In genomic region chr1:93207536-93208064, GRCm38 (mm10) we compare ENCODE assay signal across 18 mouse cellular contexts. TPM values are rescaled to one million over a fixed set of nuclear protein-coding genes. Genes with fewer than 3 reads are reported as not detected.
DNase-seq lines count a peak whose midpoint lies in the region; ATAC-seq lines count a peak whose summit lies in the region.
"Had no signal": no experiment of that assay in that cellular context is flagged by ENCODE, and none has a peak within 500 bp of the region (broad histone marks: within the 10 kb centered on the region; RNA-seq: fewer than 3 reads in every experiment).

No protein-coding gene starts in this region.

- 91% methylated on average over 4 of the region's 4 CpGs for WGBS in neural tube, embryonic 15.5 days

- H3K4me3 ChIP-seq in neural tube, embryonic 15.5 days (replicated peaks): no peak overlapping the region
- H3K4me3 ChIP-seq: heart, embryonic 12.5 days; hindbrain, embryonic 13.5 days had no signal

- peak; percentile 50 for ATAC-seq in frontal cortex, adult (ENCODE audit: low TSS enrichment)
- no peak for ATAC-seq in neural tube, embryonic 15.5 days (ENCODE audit: low FRiP score)

- DNase-seq in frontal cortex, postnatal 25 days (ENCODE audit: low spot score in 2 of 2): no peak
- DNase-seq in left cerebral cortex, postnatal 14 days (ENCODE audit: low spot score in 2 of 2): peak; percentile 15 to 20
- DNase-seq in left cerebral cortex, postnatal 4 days: no peak
- DNase-seq in NIH3T3 (ENCODE audit: low read depth): peak; percentile 77
- DNase-seq in layer of hippocampus, postnatal 14 days (ENCODE audit: low spot score in 2 of 2): peak; percentile 12 to 52
- no peak for DNase-seq in thymus, postnatal 0 days (ENCODE audit: low spot score)
- DNase-seq: B cell, adult 2 months; lung, postnatal 4 days; thymus, postnatal 14 days had no signal

- intact Hi-C loops in left cerebral cortex, postnatal 14 days (cut with DNase I): no loop called here
- intact Hi-C loops in left cerebral cortex, postnatal 4 days (cut with DNase I): no loop called here

- H3K27me3 ChIP-seq in neural tube, embryonic 15.5 days (replicated peaks): no peaks in the 10 kb centered on the region
- H3K27me3 ChIP-seq: hindbrain, embryonic 13.5 days had no signal

- H3K27ac ChIP-seq in neural tube, embryonic 15.5 days (replicated peaks): no peak overlapping the region
- H3K27ac ChIP-seq: hindbrain, embryonic 13.5 days; kidney, postnatal 0 days had no signal

- H3K9ac ChIP-seq in neural tube, embryonic 15.5 days (replicated peaks): no peak overlapping the region
- H3K9ac ChIP-seq: heart, embryonic 12.5 days; hindbrain, embryonic 13.5 days had no signal

- peaks cover 31% of the 10 kb centered on the region for H3K4me1 ChIP-seq in neural tube, embryonic 15.5 days

- no peaks in the 10 kb centered on the region for H3K9me3 ChIP-seq in neural tube, embryonic 15.5 days (replicated peaks)
- H3K9me3 ChIP-seq: heart, embryonic 12.5 days; hindbrain, embryonic 13.5 days had no signal

- H3K36me3 ChIP-seq in neural tube, embryonic 15.5 days: no peaks in the 10 kb centered on the region
- H3K36me3 ChIP-seq: heart, embryonic 12.5 days; hindbrain, embryonic 13.5 days had no signal

- H3K4me2 ChIP-seq in neural tube, embryonic 15.5 days: no peak overlapping the region
- H3K4me2 ChIP-seq: heart, embryonic 12.5 days; hindbrain, embryonic 13.5 days had no signal

RNA-seq across cellular contexts. Expression of gene Sned1, which starts 28.0 kb away (rescaled TPM):
- total RNA-seq in left cerebral cortex, postnatal 14 days (2021): 1 to 10 TPM; 7.7 to 8.2 TPM
- 1 to 10 TPM; 8.4 to 8.6 TPM for total RNA-seq in left cerebral cortex, postnatal 4 days (2021)
- 1 to 10 TPM; 5.7 to 8.5 TPM for total RNA-seq in layer of hippocampus, postnatal 14 days (2021)
- polyA plus RNA-seq in thymus, postnatal 0 days (2015; fragmentation: Nextera tagmentation; extraction: Ambion mirVana): 0.57 and 0.78 TPM in 2 replicates
- polyA plus RNA-seq in neural tube, embryonic 15.5 days (2015; fragmentation: Nextera tagmentation; extraction: Ambion mirVana): 7.5 and 8.0 TPM in 2 replicates

RNA-seq across cellular contexts. Expression of gene Crocc2, which starts 39.1 kb away (rescaled TPM):
- under 1 TPM; 0.07 to 0.19 TPM for total RNA-seq in left cerebral cortex, postnatal 14 days (2021)
- total RNA-seq in left cerebral cortex, postnatal 4 days (2021): under 1 TPM; 0.91 to 0.94 TPM
- total RNA-seq in layer of hippocampus, postnatal 14 days (2021): 1 to 10 TPM in 1 of 2 experiments, under 1 TPM in 1; 0.31 to 1.0 TPM
- polyA plus RNA-seq in thymus, postnatal 0 days (2015; fragmentation: Nextera tagmentation; extraction: Ambion mirVana): 0.08 and 0.10 TPM in 2 replicates
- polyA plus RNA-seq in neural tube, embryonic 15.5 days (2015; fragmentation: Nextera tagmentation; extraction: Ambion mirVana): 0.23 and 0.32 TPM in 2 replicates
- total RNA-seq: MEL; monocyte, adult 5-6 weeks had no signal

RNA-seq across cellular contexts. Expression of gene 2310007B03Rik, which starts 46.9 kb away (rescaled TPM):
- not detected for total RNA-seq in left cerebral cortex, postnatal 14 days (2021)
- total RNA-seq in left cerebral cortex, postnatal 4 days (2021): not detected
- total RNA-seq in layer of hippocampus, postnatal 14 days (2021): not detected
- 0.50 and 0.74 TPM in 2 replicates for polyA plus RNA-seq in thymus, postnatal 0 days (2015; fragmentation: Nextera tagmentation; extraction: Ambion mirVana)
- 0.10 and 0.75 TPM in 2 replicates for polyA plus RNA-seq in neural tube, embryonic 15.5 days (2015; fragmentation: Nextera tagmentation; extraction: Ambion mirVana)
- total RNA-seq: MEL; monocyte, adult 5-6 weeks had no signal
- polyA plus RNA-seq: cortical plate, adult 2 months; heart, embryonic 12.5 days; spleen, adult 2 months had no signal

Comparison
In these comparisons a context has a peak if more than half of its experiments do, and no peak if none do; other contexts are left out.
1. DNase-seq: peak in left cerebral cortex, postnatal 14 days (2 of 2), NIH3T3 (single experiment) and layer of hippocampus, postnatal 14 days (2 of 2); none in frontal cortex, postnatal 25 days (0 of 2), left cerebral cortex, postnatal 4 days (single experiment) and thymus, postnatal 0 days (single experiment).